Mouse (Mus musculus): ENCODE measurements around the gene Hdac10. TPM values are rescaled to one million over a fixed set of nuclear protein-coding genes. Genes with fewer than 3 reads are reported as not detected.

Hdac10 gene
- total and polyA plus RNA-seq, 3 experiments, result 10.9 to 29.7 (median 11.2) TPM

DNA sequence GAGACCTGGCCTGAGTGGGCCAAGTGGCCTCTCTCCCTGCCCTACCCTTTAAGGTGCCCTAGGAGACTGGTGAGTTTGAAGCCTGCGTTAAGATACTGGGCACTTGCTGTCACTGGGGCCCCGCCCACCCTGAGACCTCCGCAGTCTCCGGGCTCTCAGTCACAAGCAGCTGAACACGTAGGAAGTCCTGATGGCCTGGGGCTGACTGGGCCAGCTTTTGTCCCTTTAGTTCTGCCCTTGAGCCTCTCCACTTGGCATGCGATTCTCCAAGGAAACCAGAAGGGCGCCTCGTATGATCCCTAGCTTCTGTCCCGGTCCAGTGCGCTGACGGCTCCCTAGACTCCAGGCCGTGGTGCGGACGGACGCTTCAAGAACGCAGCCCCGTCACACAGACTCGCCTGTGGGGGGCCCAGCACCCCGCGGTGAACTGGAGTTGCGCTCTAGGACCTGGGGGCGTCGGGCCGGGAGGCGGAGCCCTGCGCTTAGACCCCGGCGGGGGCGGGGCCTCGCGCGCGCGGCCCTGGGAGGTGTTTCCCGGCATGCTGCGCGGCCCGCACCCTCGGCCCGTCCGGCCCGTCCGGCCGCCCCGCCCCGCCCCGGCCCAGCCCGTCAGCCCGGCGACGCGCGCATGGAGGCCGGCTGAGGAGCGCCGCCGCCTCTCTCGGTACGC lies 52.9 kb downstream of the Hdac10 start:
- DNase-seq, result peak; percentile 96

DNA sequence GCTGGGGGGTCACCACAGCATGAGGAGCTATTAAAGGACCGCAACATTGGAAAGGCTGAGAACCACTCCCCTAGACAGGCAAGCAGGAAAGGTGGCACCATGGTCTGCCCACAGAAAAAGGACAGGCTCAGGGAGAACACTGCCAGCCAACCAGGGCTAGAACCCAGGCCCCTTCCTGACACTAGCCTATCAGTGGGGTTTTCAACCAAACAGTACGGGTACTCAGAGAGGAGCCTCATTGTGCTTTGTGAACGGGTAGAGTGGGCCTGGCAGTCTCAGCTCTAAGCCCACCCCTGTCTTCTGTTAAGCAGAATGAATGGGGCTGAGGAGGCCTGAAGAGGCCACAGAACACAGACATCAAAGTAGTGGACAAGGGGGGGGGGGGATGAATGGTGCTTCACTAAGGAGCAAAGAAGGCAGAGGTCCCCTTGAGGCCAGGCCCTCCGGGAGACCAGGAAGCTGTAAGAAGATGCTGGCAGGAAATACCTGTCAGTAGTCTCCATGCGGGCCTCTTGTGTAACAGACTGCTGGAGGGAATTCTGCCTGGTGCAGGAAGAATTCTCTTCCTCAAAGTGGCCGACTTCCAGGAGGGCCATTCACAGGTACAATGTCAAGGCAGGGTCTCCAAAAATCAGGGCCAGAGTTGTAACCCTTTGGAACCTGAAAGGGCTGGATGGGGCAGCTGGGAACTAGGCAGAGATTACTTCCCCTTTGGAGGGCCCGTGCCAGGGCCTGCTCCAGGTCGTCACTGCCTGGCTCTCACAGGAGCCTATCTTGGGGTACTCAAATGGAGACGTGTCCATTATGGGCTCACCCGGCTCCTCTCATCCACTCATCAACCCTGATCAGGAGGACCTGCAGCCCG lies 53.7 kb downstream of the Hdac10 start, which contains the start of gene Trabd:
Gene Trabd (plus strand): TSS at position 512 of the 865 bp plus-strand sequence.
- DNase-seq, result no peak

DNA sequence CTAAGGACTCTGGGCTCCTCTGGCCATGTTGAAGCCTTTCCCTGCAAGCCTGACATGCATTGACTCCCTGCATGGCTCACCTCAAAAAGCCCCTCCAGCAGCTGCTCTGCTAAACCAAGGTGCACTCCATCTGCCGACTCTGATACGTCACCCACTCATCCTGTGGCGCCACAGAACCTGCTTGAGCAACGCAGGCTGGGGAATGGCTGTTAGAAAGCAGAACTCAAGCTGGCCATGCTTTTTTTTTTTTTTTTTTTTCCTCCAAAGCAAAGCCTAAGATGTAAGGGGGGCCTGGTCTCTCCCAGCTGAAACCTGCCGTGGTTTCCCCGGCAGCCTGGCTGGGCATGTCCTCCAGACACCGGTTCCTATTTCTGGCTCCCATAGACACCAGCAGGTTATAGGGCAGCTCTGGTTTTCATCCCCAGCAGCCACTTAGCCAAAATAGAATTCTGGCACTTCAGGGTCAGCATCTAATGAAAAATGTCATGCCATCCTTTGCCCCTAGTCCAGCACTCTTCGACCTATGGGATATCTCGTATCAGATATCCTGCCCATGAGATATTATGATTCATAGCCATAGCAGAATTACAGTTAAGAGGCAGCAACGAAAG lies 54.4 kb downstream of the Hdac10 start:
- no peak for DNase-seq

Small RNA genes lying within 50 kb of the gene (microRNA-seq; reads per million reads assigned to microRNA genes)
- gene Mir7118, result 0 to 0.44 reads per million in 2 experiments

Other genes starting within 250 kb of the Hdac10 start
- gene Ttll8, start 174.3 kb downstream of the Hdac10 start, total RNA-seq (2021), result under 1 TPM in 1 of 2 experiments, not detected in 1; 0.17 TPM
- gene Ttll8, start 174.3 kb downstream of the Hdac10 start, polyA plus RNA-seq (2012; rRNA removed), result 0.03 TPM in 1 of 2 replicates, not detected in the other
- gene Mlc1, start 149.7 kb downstream of the Hdac10 start, total RNA-seq (2021), result not detected
- gene Mlc1, start 149.7 kb downstream of the Hdac10 start, polyA plus RNA-seq (2012; rRNA removed), result not detected in 2 replicates
- gene Mov10l1, start 145.8 kb downstream of the Hdac10 start, total RNA-seq (2021), result not detected
- not detected in 2 replicates for gene Mov10l1, start 145.8 kb downstream of the Hdac10 start, polyA plus RNA-seq (2012; rRNA removed)
- gene Panx2, start 69.0 kb downstream of the Hdac10 start, total RNA-seq (2021), result 1 to 10 TPM in 1 of 2 experiments, under 1 TPM in 1; 0.61 to 1.3 TPM
- gene Panx2, start 69.0 kb downstream of the Hdac10 start, polyA plus RNA-seq (2012; rRNA removed), result 1.1 and 1.9 TPM in 2 replicates
- 10 to 100 TPM; 27.4 to 47.7 TPM for gene Trabd, start 53.6 kb downstream of the Hdac10 start, total RNA-seq (2021)
- gene Trabd, start 53.6 kb downstream of the Hdac10 start, polyA plus RNA-seq (2012; rRNA removed), result 43.2 and 47.8 TPM in 2 replicates
- 10 to 100 TPM; 37.0 to 39.2 TPM for gene Selenoo, start 39.6 kb downstream of the Hdac10 start, total RNA-seq (2021)
- gene Selenoo, start 39.6 kb downstream of the Hdac10 start, polyA plus RNA-seq (2012; rRNA removed), result 120 and 126 TPM in 2 replicates
- 10 to 100 TPM; 11.2 to 12.3 TPM for gene Tubgcp6, start 5.6 kb downstream of the Hdac10 start, total RNA-seq (2021)
- gene Tubgcp6, start 5.6 kb downstream of the Hdac10 start, polyA plus RNA-seq (2012; rRNA removed), result 30.6 and 31.8 TPM in 2 replicates
- gene Mapk12, start 12.0 kb upstream of the Hdac10 start, total RNA-seq (2021), result 10 to 100 TPM in 1 of 2 experiments, 1 to 10 TPM in 1; 6.7 to 10.2 TPM
- gene Mapk12, start 12.0 kb upstream of the Hdac10 start, polyA plus RNA-seq (2012; rRNA removed), result 5.9 and 9.1 TPM in 2 replicates
- 1 to 10 TPM; 2.5 to 3.6 TPM for gene Mapk11, start 20.9 kb upstream of the Hdac10 start, total RNA-seq (2021)
- gene Mapk11, start 20.9 kb upstream of the Hdac10 start, polyA plus RNA-seq (2012; rRNA removed), result 4.1 and 4.4 TPM in 2 replicates
- gene Plxnb2, start 52.1 kb upstream of the Hdac10 start, total RNA-seq (2021), result 100 to 1,000 TPM in 1 of 2 experiments, 10 to 100 TPM in 1; 94.8 to 118 TPM
- 168 and 182 TPM in 2 replicates for gene Plxnb2, start 52.1 kb upstream of the Hdac10 start, polyA plus RNA-seq (2012; rRNA removed)
- 1 to 10 TPM; 5.2 to 5.7 TPM for gene Dennd6b, start 67.8 kb upstream of the Hdac10 start, total RNA-seq (2021)
- gene Dennd6b, start 67.8 kb upstream of the Hdac10 start, polyA plus RNA-seq (2012; rRNA removed), result 24.0 and 24.9 TPM in 2 replicates
- 10 to 100 TPM; 38.6 to 54.4 TPM for gene Ppp6r2, start 82.9 kb upstream of the Hdac10 start, total RNA-seq (2021)
- gene Ppp6r2, start 82.9 kb upstream of the Hdac10 start, polyA plus RNA-seq (2012; rRNA removed), result 565 and 749 TPM in 2 replicates
- gene Sbf1, start 186.6 kb upstream of the Hdac10 start, total RNA-seq (2021), result 10 to 100 TPM; 75.8 to 80.8 TPM
- gene Sbf1, start 186.6 kb upstream of the Hdac10 start, polyA plus RNA-seq (2012; rRNA removed), result 171 and 187 TPM in 2 replicates
- not detected for gene Adm2, start 194.0 kb upstream of the Hdac10 start, total RNA-seq (2021)
- gene Adm2, start 194.0 kb upstream of the Hdac10 start, polyA plus RNA-seq (2012; rRNA removed), result 0.17 TPM in 1 of 2 replicates, not detected in the other
- gene Miox, start 205.7 kb upstream of the Hdac10 start, total RNA-seq (2021), result not detected
- 0.21 and 0.92 TPM in 2 replicates for gene Miox, start 205.7 kb upstream of the Hdac10 start, polyA plus RNA-seq (2012; rRNA removed)
- gene Lmf2, start 227.0 kb upstream of the Hdac10 start, total RNA-seq (2021), result 10 to 100 TPM; 37.1 to 40.2 TPM
- 58.0 and 63.1 TPM in 2 replicates for gene Lmf2, start 227.0 kb upstream of the Hdac10 start, polyA plus RNA-seq (2012; rRNA removed)
- 10 to 100 TPM; 61.7 to 74.8 TPM for gene Ncaph2, start 227.0 kb upstream of the Hdac10 start, total RNA-seq (2021)
- gene Ncaph2, start 227.0 kb upstream of the Hdac10 start, polyA plus RNA-seq (2012; rRNA removed), result 101 and 102 TPM in 2 replicates
- gene Sco2, start 245.1 kb upstream of the Hdac10 start, total RNA-seq (2021), result 10 to 100 TPM; 33.9 to 36.2 TPM
- 68.5 and 73.3 TPM in 2 replicates for gene Sco2, start 245.1 kb upstream of the Hdac10 start, polyA plus RNA-seq (2012; rRNA removed)
- gene Tymp, start 248.3 kb upstream of the Hdac10 start, total RNA-seq (2021), result under 1 TPM in 1 of 2 experiments, not detected in 1; 0.26 TPM
- 9.9 and 10.1 TPM in 2 replicates for gene Tymp, start 248.3 kb upstream of the Hdac10 start, polyA plus RNA-seq (2012; rRNA removed)